Mouse (Mus musculus): ENCODE data around the gene Ccnk.

The Ccnk gene

DNA sequence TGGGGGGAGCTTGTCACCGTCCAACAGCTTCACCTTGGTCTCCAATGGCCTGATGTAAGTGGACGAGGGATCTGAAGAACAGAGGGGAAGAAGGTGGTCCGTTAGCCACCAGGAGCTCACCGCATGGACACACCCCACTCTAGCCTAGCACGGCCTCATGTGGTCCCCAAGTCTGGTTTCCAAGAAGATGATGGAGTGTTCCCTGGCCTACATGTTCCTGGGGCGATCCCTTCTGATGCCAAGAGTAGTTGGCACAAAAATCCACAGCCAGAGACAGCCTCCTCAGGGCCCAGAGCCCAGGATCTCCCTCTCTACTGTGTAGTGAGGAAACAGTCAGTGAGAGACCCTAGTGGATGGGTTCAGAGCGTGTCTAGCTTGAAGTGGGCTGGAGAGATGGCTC is 42.3 kb downstream of the Ccnk start:
- DNase-seq (ENCODE audit: low read depth, low spot score), result no peak

DNA sequence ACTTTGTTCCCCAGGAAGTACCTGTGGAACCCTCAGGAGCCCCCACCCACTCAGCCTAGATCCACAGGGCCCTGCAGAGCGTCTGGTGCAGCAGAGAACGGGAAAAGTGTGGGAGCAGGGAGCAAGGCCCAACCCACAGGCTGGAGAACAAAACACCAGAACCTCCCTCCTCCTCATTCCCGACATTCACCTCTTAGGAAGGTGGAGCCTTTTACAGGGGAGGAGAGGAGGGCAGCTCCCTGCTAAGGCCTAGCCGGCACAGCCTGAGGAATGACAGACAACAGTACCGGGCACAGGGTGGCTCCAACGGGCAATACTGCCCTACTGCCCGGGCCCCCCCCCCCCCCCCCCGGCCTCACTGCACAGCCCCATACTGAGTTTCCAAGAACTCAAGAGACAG is 44.0 kb downstream of the Ccnk start:
- no peak for DNase-seq (ENCODE audit: low read depth, low spot score)

DNA sequence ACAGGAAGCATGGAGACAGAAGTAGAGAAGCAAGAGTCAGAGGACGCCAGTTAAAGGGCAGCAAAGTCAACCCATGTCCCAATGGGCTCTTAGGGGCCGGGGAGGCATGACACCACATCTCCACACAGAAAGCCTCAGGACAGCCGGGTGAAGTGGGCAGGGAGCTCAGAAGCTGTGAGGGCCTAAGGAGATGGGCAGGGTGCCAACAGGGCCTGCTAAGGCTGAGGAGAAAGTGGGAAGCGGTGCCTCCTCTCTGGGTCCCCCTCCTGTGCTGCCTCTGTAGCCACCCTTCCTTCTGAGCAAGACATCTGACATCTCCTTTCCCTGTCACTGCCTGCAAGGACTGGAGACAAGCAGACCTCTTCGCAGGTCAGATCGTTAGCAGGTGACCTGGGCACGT is 46.4 kb downstream of the Ccnk start:
- no peak for DNase-seq (ENCODE audit: low read depth, low spot score)

DNA sequence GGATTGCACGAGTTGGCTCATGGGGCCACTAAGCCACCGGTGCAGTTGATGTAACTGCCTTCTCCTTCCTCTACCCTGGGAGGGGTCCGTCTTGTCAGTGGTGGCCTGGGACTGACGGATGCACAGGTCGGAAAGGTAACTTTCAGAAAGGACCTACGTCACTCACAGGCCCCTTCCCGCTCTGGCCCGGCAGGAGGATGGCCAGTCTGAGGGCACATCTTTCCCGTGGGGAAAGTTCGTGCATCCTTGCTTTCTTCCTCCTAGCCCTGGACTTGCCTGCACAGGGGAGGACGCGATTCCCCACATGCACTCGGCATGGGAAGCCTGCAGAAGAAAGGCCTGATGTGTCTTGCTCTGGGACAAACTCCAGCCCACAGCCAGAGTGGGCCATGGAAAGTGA is 46.8 kb downstream of the Ccnk start:
- no peak for DNase-seq (ENCODE audit: low read depth, low spot score)

DNA sequence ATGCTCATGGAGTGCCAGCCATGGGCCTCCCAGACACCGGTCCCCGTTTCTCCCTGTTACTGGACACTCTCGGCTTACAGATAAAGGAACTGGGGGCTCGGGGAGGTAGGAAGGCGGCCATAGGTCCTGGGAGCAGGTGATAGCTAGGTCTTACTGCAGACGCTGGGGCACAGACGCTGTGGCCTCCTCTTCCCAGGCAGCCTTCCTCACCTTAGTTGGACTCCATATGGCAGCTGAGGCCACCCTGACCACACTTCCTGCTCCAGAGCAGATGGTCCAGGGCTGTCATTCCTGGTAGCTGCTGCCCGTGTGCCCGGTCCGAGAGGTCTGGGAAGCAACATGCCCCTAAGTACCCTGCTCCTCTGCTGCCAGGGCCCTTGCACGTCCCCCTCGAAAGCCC is 47.6 kb downstream of the Ccnk start:
- DNase-seq (ENCODE audit: low read depth, low spot score), result no peak

DNA sequence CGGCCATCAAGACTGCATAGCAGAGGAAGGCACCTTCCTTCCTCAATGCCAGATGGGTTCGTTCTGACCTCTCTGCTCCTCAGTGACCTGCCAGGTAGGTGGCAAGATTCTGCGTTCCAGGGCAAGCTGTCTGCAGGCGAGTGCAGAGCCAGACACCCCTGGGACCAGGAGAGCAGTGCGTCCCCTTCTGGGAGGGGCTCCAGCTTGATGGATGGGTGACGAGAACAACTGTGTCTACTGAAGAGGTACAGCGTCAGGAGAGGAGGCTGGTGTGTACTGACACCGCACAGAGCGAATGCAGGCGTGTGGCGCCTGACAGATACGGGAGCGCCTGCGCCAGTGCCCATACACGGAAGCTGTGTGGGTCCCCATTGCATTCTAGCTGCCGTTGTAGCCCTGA is 48.1 kb downstream of the Ccnk start:
- no peak for DNase-seq (ENCODE audit: low read depth, low spot score)

DNA sequence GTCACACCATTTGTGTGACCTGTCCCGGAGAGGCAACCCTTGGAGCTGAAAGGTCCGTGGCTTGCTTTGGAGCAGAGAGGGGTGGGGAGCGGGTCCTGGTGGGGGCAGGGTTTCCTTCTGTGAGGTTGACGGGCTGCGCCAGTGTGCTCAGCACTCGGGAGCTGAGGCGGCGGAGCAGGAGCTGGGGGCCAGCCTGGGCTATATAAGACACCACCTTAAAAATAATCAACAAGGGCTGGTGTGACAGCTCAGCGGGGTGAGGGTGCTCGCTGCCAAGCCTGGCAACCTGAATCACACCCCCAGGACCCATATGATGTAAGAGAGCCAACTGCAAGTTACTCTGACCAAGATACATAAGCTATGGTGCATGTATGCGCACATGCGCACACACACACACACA is 50.7 kb downstream of the Ccnk start:
- no peak for DNase-seq (ENCODE audit: low read depth, low spot score)

DNA sequence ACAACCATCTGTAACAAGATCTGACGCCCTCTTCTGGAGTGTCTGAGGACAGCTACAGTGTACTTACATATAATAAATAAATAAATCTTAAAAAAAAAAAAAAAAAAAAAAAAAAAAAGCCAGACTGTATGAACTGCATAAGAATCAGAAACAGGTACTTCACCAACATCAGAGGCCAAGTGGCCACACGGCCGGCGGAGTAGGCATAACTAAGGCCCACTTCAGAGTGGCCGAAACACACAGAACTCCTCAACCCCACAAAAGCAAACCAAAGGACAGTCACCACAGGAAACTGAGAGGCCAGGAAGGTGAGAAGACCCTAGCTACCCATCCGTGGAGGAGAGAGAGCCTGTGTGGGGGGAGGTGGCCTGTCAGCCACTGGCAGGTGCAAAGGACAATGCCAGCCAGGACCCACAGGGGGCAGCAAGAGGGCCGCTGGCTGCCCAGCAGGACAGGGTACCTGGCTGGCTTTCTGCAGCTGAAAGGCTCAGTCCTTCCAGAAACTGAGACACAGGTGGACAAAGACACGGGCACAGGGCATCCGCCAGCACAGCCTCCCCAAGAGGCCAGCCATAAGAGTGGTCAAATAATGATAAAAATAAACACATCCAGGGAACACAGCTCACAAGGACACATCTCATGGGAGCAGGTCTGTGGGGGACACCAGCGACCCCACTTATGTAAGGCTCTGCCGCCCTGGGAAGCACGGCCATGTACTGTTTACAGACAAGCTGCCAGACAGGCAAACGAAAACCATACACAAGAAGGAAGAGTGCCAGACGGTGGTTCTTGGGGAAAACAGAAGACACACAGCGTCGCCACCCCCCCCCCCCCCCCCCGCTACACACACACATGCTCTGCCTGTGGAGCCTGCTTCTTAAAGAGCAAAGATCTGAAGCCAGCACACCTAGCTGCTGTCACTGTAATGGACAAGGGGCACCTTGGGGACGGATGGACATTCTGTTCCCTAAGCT is 51.7 kb downstream of the Ccnk start:
- peak; percentile 20 for DNase-seq (ENCODE audit: low read depth, low spot score)

DNA sequence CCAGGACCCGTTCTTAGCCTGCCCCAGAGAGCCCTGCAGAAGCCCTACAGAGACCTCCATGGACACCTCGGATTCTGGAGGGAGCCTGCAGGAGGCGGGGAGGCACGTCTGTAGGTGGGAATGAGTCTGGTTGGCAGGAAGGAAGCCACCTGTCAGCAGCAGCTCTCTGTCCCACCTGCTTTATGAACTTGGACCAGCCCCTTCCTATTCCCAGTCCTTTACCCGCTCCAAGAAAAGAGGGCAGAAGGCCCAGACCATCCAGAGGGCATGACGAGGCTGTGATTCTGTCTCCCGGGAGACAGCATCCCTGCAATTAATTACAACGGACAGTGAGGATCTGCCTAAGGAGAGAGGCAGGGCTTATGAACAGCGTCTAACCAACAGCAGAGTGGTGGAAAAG is 52.5 kb downstream of the Ccnk start:
- DNase-seq (ENCODE audit: low read depth, low spot score), result no peak

DNA sequence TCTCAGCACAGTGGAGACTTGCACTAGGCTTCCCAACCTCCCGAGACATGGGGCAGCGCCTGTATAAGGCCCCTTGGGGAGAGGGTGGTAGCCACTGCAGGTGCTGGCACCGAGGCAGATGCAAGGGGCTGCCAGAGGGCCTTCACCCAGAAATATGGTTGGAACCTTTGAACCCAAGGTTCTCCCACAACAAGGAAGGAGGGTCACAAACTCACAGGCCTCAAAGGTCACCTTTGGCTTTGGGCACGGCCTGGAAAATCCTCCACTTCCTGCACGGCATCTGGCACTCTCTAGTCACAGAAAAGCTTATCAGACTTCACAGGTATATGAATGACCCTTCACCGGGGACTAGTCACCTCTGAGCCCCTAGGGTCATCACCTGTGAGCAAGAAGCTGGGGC is 54.4 kb downstream of the Ccnk start:
- DNase-seq (ENCODE audit: low read depth, low spot score), result no peak

DNA sequence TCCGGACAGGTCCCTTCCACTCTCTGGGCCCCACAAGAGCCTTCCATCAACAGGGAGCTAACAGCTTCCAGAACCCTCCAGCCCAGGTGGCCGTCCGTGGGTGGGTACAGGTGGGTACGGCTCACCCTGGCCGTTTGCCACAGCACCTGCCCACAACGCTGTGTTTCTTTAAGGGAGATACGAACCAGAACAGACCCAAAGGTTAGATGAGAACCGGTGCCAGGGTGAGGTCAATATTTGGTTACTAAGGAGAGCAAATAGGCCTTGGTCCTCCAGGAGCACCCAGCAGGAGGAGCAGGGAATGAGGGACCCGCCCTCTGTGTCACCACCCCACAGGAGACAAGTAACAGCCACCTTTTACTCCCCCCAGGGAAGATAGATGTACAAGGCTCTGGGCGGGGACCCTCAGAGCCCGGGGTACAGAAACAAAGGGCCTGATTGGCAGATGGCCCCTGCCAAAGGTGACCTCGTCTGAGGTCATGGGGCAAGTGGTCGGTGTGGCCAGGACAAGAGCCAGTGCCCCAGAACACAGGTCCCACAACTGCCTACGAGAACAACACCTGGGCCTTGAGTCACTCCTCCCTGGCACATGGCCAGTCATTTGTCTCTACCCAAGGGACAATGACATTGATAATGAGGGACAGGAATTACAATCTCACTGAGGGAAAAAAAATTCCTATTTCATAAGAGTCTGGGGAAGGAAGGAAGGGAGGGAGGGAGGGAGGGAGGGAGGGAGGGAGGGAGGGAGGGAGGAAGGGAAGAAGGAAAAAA is 55.6 kb downstream of the Ccnk start:
- no peak for DNase-seq (ENCODE audit: low read depth, low spot score)

DNA sequence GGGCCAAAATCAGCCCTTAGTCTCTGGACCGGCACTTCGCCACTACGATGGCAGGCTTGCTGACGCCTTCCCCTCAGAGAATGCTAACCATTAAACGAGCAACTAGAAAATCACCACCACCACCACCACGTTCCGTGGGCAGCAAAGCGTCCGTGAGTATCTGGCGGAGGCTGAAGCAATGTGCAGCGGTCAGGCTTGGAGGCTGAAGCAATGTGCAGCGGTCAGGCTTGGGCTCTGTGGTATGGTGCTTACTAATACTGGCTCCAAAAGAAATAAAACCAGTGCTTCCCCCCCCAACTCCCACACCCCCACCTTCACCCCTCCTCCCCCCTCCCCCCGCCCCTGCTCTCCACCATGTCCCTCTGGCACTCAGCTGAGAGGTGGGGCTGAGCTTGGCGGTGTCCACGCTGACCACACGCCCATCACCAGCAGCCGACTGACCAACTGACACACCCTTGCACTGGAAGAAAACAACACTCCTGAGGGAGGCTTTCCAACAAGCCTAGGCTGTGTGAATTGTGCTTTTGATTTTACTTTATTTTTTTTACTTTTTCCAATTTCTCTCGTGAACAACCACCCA is 56.7 kb downstream of the Ccnk start:
- no peak for DNase-seq (ENCODE audit: low read depth, low spot score)

DNA sequence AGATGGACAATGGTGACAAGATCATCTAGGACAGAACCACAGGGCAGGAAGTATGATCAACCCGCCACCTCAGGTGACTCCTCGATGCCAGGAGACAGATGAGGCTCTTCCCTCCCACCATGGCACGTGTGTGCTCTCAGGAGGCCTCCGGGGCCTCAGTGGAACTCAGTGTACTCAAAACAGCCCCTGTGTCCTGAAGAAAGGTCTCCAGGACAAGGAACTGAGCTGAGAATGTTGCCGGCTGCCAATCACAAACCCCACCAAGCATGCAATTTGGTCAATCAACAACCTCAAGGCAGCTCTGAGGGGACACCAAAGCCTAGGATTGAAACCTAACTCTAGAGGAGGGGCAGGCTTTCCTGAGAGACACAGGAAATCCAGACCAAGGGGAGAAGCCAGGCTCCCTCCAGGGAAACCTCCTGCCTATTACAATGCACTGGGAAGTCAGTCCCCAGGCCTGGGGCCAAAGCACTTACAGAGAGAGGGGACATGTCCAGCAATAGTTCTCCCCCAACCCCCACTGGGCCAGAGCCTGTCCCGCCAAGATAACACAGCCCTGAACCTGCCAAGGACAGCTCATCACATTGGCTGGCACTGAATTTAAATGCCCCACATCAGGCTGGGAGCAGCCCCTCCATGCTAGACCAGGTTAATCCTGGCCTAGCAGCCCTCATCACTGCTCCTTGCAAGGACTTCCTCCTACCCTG is 58.1 kb downstream of the Ccnk start:
- no peak for DNase-seq (ENCODE audit: low read depth, low spot score)

DNA sequence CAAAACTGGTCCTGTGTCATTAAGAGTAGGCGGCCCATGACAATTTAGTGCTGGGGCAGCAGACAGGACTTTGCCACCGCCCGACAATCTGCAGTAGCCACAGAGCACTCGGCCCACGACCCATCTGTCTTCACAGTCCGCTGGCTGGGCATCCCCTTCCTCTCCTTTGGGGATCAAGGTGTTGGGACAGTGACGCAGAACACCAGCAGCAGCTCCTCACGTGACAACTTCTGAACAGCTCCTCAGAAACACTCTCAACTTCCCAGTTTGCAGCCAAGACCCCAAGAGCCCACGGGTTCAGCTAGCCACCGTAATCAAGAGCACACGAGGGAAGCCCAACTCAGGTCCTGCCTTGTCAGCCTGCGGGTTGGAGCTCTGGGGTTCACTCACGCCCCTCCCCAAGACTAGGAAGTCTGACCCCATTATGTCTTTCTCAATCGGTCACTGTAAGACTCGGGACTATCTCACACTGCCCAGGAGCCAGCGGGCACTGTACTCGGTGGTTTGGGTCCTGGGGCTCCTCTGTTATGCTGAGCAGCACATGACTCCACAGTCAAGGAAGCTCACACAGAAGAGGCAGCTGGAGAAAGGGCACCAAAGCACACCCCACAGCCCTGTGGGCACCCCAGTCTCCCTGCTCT is 59.1 kb downstream of the Ccnk start:
- no peak for DNase-seq (ENCODE audit: low read depth, low spot score)

DNA sequence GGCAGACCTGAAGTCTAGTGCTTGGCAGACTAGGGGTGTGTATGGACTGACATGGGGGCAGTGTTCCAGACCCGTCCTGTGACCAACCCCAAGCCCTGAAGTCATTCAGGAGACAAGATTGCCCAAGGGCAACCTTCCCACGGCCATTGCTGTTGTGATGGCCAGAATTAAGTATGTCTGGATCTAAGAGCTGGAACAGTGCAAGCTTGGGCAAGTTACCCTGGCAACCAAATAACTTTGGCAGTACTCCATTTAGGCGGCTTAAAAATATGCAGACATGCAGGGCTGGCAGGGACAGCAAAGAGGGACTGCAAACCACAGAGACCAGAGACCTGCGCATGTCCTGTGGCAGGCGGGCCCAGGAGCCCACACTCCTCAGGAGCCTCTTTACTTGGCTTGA is 60.1 kb downstream of the Ccnk start:
- DNase-seq (ENCODE audit: low read depth, low spot score), result no peak

DNA sequence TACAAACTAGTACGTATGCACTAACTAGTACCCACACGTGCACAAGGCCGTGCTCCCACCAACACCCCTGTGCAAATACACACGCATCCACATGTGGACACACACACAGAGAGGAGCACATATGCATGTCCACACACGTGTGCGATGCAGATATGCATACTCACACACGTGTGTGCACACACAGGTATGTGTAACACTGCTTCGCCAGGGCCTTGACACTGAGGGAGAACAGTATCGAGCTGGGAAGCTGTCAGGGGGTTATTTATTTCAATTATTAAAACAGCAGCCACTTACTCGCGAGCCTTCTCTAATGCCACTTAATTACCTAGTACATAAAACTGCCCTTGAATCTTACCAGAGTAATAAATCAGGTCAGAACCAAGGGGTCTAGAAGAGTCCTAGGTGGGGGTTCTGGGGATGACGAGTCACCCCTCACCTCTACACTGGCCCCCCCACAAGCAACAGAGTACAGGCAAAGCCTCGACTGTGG is 61.1 kb downstream of the Ccnk start:
- no peak for DNase-seq (ENCODE audit: low read depth, low spot score)

DNA sequence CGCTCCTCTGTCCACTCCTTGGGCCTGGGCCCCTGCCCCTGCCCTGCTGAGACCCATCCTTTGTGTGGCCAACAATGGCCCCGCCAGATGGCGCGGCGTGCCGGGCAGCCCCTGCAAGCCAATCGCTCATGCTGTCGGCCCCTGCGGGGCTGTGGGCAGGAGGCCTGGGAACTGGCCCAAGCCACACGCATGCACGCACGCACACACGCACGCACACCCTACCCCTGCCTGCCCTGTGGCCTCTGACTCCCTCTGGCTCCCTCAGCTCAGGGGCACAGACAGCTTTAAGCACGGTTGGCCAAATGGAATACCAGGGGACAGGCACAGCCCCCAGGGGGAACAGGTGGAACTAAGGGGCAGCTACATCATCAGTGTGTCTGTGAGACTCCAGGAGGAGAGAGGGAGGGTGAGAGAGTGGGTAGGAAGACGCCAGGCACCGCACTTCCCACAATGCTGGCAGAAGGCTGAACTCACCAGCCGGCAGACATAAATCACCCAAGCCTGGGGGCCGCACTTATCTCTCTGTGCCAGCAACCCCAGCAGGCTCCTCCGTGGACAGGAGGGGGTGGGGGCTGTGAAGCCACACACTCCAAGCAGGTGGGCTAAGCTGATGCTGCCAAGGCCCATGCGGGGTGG is 61.7 kb downstream of the Ccnk start:
- no peak for DNase-seq (ENCODE audit: low read depth, low spot score)

DNA sequence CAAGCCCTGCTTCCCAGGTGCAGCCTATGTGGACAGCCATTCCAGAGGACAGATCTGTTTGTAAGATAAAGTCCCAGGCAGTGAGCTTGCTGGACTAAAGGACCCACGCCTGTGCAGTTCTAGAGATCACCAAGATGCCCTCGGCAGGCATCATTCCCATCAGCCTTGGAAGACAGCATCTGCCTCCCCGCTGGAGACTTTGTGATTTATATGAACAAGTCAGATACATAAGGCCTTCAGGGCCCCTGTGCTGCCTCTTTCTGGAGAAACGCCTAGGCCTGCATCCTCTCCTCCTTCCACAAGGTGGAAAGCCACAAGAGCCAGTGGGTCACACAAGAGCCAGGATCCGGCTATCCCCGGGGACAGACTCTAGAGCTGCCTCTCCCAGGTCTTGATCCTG is 62.2 kb downstream of the Ccnk start:
- DNase-seq (ENCODE audit: low read depth, low spot score), result no peak

DNA sequence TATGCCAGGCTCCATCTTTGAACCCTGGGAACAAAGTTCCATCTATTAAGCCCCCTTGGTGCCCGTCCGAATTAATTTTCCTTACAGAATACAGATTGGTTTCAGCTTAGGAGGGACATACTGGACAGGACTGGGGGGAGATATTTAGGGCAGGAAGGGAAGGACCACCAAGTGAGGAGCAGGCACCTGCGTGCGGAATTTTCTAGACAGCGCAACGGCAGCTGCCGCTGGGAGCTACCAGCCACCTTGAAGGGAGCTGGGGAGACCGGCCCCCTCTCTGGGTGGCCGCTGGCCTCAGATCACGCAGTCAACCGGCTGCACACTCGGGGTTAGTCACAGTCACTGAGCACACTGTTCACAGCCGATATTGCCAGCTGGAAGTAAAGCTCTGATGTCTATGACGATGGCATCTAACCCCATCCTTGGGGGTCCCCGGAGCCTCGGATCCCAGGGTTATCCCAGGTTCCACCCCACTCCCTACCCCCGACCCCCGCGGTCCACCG is 62.9 kb downstream of the Ccnk start:
- DNase-seq (ENCODE audit: low read depth, low spot score), result no peak

DNA sequence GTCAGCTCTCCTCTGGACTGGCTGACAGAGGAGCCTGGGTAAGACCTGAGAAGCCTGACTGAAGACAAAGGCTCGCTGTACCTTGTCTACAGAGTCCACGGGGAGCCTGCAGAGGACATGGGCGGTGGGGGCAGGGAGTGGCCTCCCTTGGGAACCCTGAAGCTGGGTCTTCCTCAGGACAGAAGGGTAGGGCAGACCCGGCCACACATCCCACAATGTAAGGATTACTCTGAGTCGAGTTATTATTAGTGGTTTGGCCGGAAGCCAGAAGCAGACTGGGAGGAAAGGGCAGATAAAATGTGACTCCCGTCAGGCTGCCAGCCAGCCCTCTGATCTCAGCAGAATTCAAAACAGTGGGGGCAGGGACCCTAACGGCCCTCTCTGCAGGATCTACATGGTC is 65.4 kb downstream of the Ccnk start:
- DNase-seq (ENCODE audit: low read depth, low spot score), result no peak

DNA sequence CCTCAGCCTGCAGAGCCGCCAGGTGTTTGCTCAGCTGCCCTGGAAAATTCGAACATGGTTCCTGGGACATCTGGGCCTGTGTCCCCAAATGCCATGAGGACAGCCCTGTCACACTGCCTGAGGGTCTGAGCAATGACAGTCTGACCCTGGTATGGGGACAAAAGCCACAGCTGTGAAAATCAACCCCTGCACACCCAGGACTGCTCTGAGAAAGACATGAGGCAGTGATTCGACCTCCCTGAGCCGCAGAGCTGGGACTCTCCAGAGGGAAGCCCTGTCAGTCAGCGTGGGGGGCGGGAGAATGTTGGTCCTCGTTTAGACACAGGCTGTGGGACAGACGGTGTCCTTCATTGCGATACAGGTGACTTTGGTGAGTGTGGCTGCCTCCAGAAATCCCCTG is 66.2 kb downstream of the Ccnk start:
- DNase-seq (ENCODE audit: low read depth, low spot score), result no peak
